Mouse (Mus musculus): ENCODE data around the gene Abca7. TPM values are rescaled to one million over a fixed set of nuclear protein-coding genes. Genes with fewer than 3 reads are reported as not detected.
A peak's percentile ranks its signal among the peaks of the same experiment; 100 is the strongest.

Abca7 gene
- polyA plus RNA-seq, 1 experiment from 2014 or later, result 7.7 TPM

GRCm38 (mm10) chr10:79994397-79995115, 1.7 kb upstream of the Abca7 start:
- Histone ChIP-seq H3K4me3 (ENCODE audit: low read depth, low read length) (no peak overlapping the region), H3K4me2 (peak overlapping the region; percentile 12; the same call in 1 of the 2 replicates), H3K9ac (ENCODE audit: low read depth, low read length) (0 out of 2 replicates have a peak overlapping the region, but pooled peaks have one; percentile 14), H3K27ac (ENCODE audit: low read depth, low read length) (no peak overlapping the region), H3K4me1 (replicated peaks; ENCODE audit: control insufficient read depth, insufficient read depth, low read length) (peaks cover 25% of the 10 kb centered on the region), H3K36me3 (ENCODE audit: control insufficient read depth, insufficient read depth, low read length) (peaks cover 32% of the 10 kb centered on the region), H3K9me3 (ENCODE audit: control insufficient read depth, low read length) (peaks cover 3% of the 10 kb centered on the region), H3K27me3 (replicated peaks; ENCODE audit: control insufficient read depth, insufficient read depth, low read length) (peaks cover 4% of the 10 kb centered on the region)
- ATAC-seq (replicated peaks; ENCODE audit: low FRiP score), result no peak
- 81% methylated on average over 16 of the region's 16 CpGs for WGBS
- DNase-seq (ENCODE audit: low spot score), result no peak

DNA sequence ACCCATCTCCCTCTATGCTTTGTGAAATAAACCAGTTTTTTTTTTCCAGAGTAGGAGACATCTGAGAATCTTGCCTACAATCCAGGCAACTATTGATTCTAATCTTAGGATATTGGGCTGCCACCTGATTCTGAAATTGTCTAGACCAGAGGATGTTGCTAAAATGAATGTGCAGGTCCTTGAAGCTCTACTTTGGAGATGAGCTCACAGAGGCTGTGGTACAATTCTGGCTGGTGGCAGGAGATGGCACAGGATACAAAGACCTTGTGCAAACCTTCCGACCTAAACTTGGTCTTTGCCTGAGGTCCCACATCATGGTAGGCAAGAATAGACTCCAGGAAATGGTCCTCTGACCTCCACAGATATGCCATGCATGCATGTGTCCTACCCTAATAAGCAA, 658 bp upstream of the Abca7 start:
- peak overlapping the region; percentile 89 for H3K4me2 ChIP-seq
- 54% methylated on average over 1 of the region's 1 CpGs for WGBS

GRCm38 (mm10) chr10:79997034-79997760, 903 bp downstream of the Abca7 start:
- Histone ChIP-seq H3K4me3 (ENCODE audit: low read depth, low read length) (peak overlapping the region; percentile 66), H3K27me3 (replicated peaks; ENCODE audit: control insufficient read depth, insufficient read depth, low read length) (peaks cover 4% of the 10 kb centered on the region), H3K36me3 (ENCODE audit: control insufficient read depth, insufficient read depth, low read length) (peaks cover 21% of the 10 kb centered on the region), H3K4me2 (peak overlapping the region; percentile 89), H3K9me3 (ENCODE audit: control insufficient read depth, low read length) (no peaks in the 10 kb centered on the region), H3K9ac (ENCODE audit: low read depth, low read length) (peak overlapping the region; percentile 69), H3K4me1 (replicated peaks; ENCODE audit: control insufficient read depth, insufficient read depth, low read length) (peaks cover 29% of the 10 kb centered on the region), H3K27ac (ENCODE audit: low read depth, low read length) (peak overlapping the region; percentile 80)
- ATAC-seq (replicated peaks; ENCODE audit: low FRiP score) (peak; percentile 75), DNase-seq (ENCODE audit: low spot score) (peak; percentile 83)
- under 1% methylated on average over 35 of the region's 35 CpGs for WGBS

More for the DNA sequence above, 658 bp upstream of the Abca7 start:
- ATAC-seq (replicated peaks; ENCODE audit: low FRiP score), result no peak
- Histone ChIP-seq H3K9me3 (ENCODE audit: control insufficient read depth, low read length) (peaks cover 3% of the 10 kb centered on the region), H3K27ac (ENCODE audit: low read depth, low read length) (no peak overlapping the region; the same call in 1 of the 2 replicates), H3K9ac (ENCODE audit: low read depth, low read length) (peak overlapping the region; percentile 27; the same call in 1 of the 2 replicates), H3K27me3 (replicated peaks; ENCODE audit: control insufficient read depth, insufficient read depth, low read length) (no peaks in the 10 kb centered on the region; the same call in 1 of the 2 replicates), H3K4me1 (replicated peaks; ENCODE audit: control insufficient read depth, insufficient read depth, low read length) (peaks cover 19% of the 10 kb centered on the region), H3K36me3 (ENCODE audit: control insufficient read depth, insufficient read depth, low read length) (peaks cover 32% of the 10 kb centered on the region), H3K4me3 (ENCODE audit: low read depth, low read length) (peak overlapping the region; percentile 66; the same call in 1 of the 2 replicates)
- no peak for DNase-seq (ENCODE audit: low spot score)

- H3K4me2 ChIP-seq, result peak overlapping the region; percentile 89
- peak overlapping the region; percentile 69 for H3K9ac ChIP-seq (ENCODE audit: low read depth, low read length)
- H3K4me3 ChIP-seq (ENCODE audit: low read depth, low read length), result peak overlapping the region; percentile 66
- WGBS, result 15% methylated on average over 15 of the region's 15 CpGs
- peaks cover 17% of the 10 kb centered on the region for H3K36me3 ChIP-seq (ENCODE audit: control insufficient read depth, insufficient read depth, low read length)
- H3K27me3 ChIP-seq (replicated peaks; ENCODE audit: control insufficient read depth, insufficient read depth, low read length), result peaks cover 4% of the 10 kb centered on the region
- H3K27ac ChIP-seq (ENCODE audit: low read depth, low read length), result peak overlapping the region; percentile 80
- no peaks in the 10 kb centered on the region for H3K9me3 ChIP-seq (ENCODE audit: control insufficient read depth, low read length)
- ATAC-seq (replicated peaks; ENCODE audit: low FRiP score) (peak; percentile 25; the same call in 1 of the 2 replicates), DNase-seq (ENCODE audit: low spot score) (no peak)
- H3K4me1 ChIP-seq (replicated peaks; ENCODE audit: control insufficient read depth, insufficient read depth, low read length), result peaks cover 34% of the 10 kb centered on the region
Measured at GRCm38 (mm10) chr10:79997819-79998218, 1.5 kb downstream of the Abca7 start.

DNA sequence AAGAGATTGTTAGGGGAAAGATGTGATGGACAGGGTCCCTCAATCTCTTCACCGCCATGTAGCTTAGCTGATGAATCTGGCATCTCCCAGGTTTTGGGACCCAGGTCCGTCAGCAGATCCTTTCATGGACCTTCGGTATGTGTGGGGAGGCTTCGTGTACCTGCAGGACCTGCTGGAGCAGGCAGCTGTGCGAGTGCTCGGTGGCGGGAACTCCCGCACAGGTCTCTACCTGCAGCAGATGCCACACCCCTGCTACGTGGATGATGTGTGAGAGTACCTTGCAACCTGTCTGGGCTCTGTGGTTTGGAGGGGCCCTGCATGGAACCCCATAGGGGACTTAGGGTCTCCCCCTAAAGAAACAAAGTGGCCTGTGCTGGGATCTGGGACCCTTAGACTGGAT, 5.7 kb downstream of the Abca7 start:
- Histone ChIP-seq H3K27me3 (replicated peaks; ENCODE audit: control insufficient read depth, insufficient read depth, low read length) (peaks cover 4% of the 10 kb centered on the region), H3K4me1 (replicated peaks; ENCODE audit: control insufficient read depth, insufficient read depth, low read length) (peaks cover 43% of the 10 kb centered on the region), H3K9me3 (ENCODE audit: control insufficient read depth, low read length) (no peaks in the 10 kb centered on the region), H3K4me2 (no peak overlapping the region), H3K4me3 (ENCODE audit: low read depth, low read length) (no peak overlapping the region), H3K36me3 (ENCODE audit: control insufficient read depth, insufficient read depth, low read length) (no peaks in the 10 kb centered on the region), H3K27ac (ENCODE audit: low read depth, low read length) (no peak overlapping the region), H3K9ac (ENCODE audit: low read depth, low read length) (no peak overlapping the region)
- 81% methylated on average over 9 of the region's 9 CpGs for WGBS
- ATAC-seq (replicated peaks; ENCODE audit: low FRiP score) (no peak), DNase-seq (ENCODE audit: low spot score) (no peak)

- Histone ChIP-seq H3K4me1 (replicated peaks; ENCODE audit: control insufficient read depth, insufficient read depth, low read length) (peaks cover 38% of the 10 kb centered on the region), H3K36me3 (ENCODE audit: control insufficient read depth, insufficient read depth, low read length) (peaks cover 2% of the 10 kb centered on the region; the same call in 1 of the 2 replicates), H3K9me3 (ENCODE audit: control insufficient read depth, low read length) (no peaks in the 10 kb centered on the region), H3K27ac (ENCODE audit: low read depth, low read length) (peak overlapping the region; percentile 61), H3K4me3 (ENCODE audit: low read depth, low read length) (no peak overlapping the region; the same call in 1 of the 2 replicates), H3K4me2 (peak overlapping the region; percentile 49), H3K9ac (ENCODE audit: low read depth, low read length) (peak overlapping the region; percentile 38; the same call in 1 of the 2 replicates), H3K27me3 (replicated peaks; ENCODE audit: control insufficient read depth, insufficient read depth, low read length) (peaks cover 4% of the 10 kb centered on the region)
- DNase-seq (ENCODE audit: low spot score) (no peak), ATAC-seq (replicated peaks; ENCODE audit: low FRiP score) (no peak)
- WGBS, result 42% methylated on average over 21 of the region's 21 CpGs
Measured at GRCm38 (mm10) chr10:80002829-80003228, 6.5 kb downstream of the Abca7 start.

- DNase-seq (ENCODE audit: low spot score) (no peak), ATAC-seq (replicated peaks; ENCODE audit: low FRiP score) (peak; percentile 73)
- peak overlapping the region; percentile 38; the same call in 1 of the 2 replicates for H3K9ac ChIP-seq (ENCODE audit: low read depth, low read length)
- no peak overlapping the region for H3K4me3 ChIP-seq (ENCODE audit: low read depth, low read length)
- H3K27ac ChIP-seq (ENCODE audit: low read depth, low read length), result peak overlapping the region; percentile 61
- peaks cover 4% of the 10 kb centered on the region for H3K27me3 ChIP-seq (replicated peaks; ENCODE audit: control insufficient read depth, insufficient read depth, low read length)
- peak overlapping the region; percentile 49 for H3K4me2 ChIP-seq
- 48% methylated on average over 9 of the region's 9 CpGs for WGBS
- H3K4me1 ChIP-seq (replicated peaks; ENCODE audit: control insufficient read depth, insufficient read depth, low read length), result peaks cover 33% of the 10 kb centered on the region
- H3K36me3 ChIP-seq (ENCODE audit: control insufficient read depth, insufficient read depth, low read length), result peaks cover 6% of the 10 kb centered on the region; the same call in 1 of the 2 replicates
- H3K9me3 ChIP-seq (ENCODE audit: control insufficient read depth, low read length), result no peaks in the 10 kb centered on the region
Measured at GRCm38 (mm10) chr10:80003374-80004232, 7.3 kb downstream of the Abca7 start.

GRCm38 (mm10) chr10:80004233-80004705, 8.0 kb downstream of the Abca7 start:
- H3K4me3 ChIP-seq (ENCODE audit: low read depth, low read length), result no peak overlapping the region
- H3K4me1 ChIP-seq (replicated peaks; ENCODE audit: control insufficient read depth, insufficient read depth, low read length), result peaks cover 33% of the 10 kb centered on the region
- DNase-seq (ENCODE audit: low spot score) (no peak), ATAC-seq (replicated peaks; ENCODE audit: low FRiP score) (no peak)
- peaks cover 12% of the 10 kb centered on the region; the same call in 1 of the 2 replicates for H3K36me3 ChIP-seq (ENCODE audit: control insufficient read depth, insufficient read depth, low read length)
- H3K27ac ChIP-seq (ENCODE audit: low read depth, low read length), result peak overlapping the region; percentile 43; the same call in 1 of the 2 replicates
- H3K4me2 ChIP-seq, result no peak overlapping the region
- H3K27me3 ChIP-seq (replicated peaks; ENCODE audit: control insufficient read depth, insufficient read depth, low read length), result peaks cover 4% of the 10 kb centered on the region
- H3K9ac ChIP-seq (ENCODE audit: low read depth, low read length), result 0 out of 2 replicates have a peak overlapping the region, but pooled peaks have one; percentile 14
- 81% methylated on average over 8 of the region's 8 CpGs for WGBS
- no peaks in the 10 kb centered on the region for H3K9me3 ChIP-seq (ENCODE audit: control insufficient read depth, low read length)
